Mouse (Mus musculus): ENCODE data around the gene Pde5a. TPM values are rescaled to one million over a fixed set of nuclear protein-coding genes. Genes with fewer than 3 reads are reported as not detected.

Pde5a gene
- polyA plus RNA-seq, 1 experiment from 2014 or later: 9.0 TPM

DNA sequence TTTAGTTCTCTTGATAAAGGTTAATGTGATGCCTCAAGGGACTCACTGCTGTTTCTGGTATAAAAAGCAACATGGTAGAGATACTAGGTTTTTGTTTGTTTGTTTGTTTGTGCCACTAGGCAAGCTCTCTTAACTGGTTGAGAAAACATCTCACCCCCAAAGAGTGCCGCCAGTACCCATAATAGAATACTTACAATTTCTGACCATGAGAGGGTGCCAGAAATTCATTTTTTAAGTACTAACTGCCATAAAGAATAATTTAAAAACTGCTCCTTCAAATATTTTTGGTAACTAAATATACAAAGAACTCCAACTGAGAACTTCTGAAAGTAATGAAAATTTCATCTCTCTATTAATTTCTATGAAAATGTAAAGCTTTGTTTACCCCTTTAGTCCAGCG, 131.1 kb downstream of the Pde5a start:
- H3K9me3 ChIP-seq (ENCODE audit: control insufficient read depth, low read length): no peaks in the 10 kb centered on the region
- H3K4me2 ChIP-seq (ENCODE audit: low read depth, low read length): no peak overlapping the region
- H3K36me3 ChIP-seq (ENCODE audit: control insufficient read depth, insufficient read depth, low read length): no peaks in the 10 kb centered on the region
- no peak overlapping the region for H3K4me3 ChIP-seq (ENCODE audit: low read length)
- WGBS: 61% methylated on average over 2 of the region's 2 CpGs
- no peak overlapping the region for H3K27ac ChIP-seq (ENCODE audit: low read length)
- H3K27me3 ChIP-seq (replicated peaks; ENCODE audit: control insufficient read depth, insufficient read depth, low read length): no peaks in the 10 kb centered on the region
- no peak for ATAC-seq
- no peaks in the 10 kb centered on the region; the same call in 1 of the 2 replicates for H3K4me1 ChIP-seq (ENCODE audit: control insufficient read depth, insufficient read depth, low read length)
- no peak overlapping the region for H3K9ac ChIP-seq (ENCODE audit: low read depth, low read length)

DNA sequence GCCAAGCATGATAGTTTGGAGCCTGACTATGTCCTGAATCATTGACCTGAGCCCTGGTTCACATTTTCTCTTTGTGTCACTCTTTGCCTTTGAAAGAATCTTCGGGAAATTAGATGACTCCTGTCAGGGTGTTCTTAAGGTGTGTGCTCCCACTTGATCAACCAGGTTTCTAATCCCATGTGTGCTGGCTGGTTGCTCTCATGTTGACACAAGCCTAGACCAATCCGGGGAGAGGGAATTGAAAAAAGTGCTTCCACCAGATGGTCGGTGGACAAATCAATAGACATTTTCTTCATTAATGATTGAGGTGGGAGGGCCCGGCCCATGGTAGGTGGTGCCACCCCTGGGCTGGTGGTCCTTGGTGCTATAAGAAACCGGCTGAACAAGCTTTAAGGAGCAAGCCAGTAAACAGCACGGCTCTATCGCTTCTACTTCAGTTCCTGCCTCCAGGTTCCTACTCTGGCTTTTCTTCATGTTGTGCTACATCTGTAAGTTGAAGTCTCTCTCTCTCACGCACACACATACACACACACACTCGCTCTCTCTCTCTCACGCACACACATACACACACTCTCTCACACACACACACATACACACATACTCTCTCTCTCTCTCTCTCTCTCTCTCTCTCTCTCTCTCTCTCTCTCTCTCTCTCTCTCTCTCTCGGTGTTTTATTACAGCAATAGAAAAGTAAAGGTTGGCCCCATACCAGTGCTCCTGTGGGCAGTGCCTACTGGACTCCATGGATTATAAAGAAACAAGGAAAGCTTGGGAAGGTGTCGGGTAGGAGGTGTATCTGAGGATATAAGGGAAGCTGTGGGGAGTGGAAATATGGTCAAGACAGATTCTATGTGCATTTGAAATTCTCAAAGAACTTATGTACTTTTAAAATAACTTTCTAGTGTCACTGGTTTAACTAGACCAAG, 132.1 kb downstream of the Pde5a start:
- Histone ChIP-seq H3K4me2 (ENCODE audit: low read depth, low read length) (no peak overlapping the region), H3K36me3 (ENCODE audit: control insufficient read depth, insufficient read depth, low read length) (no peaks in the 10 kb centered on the region), H3K4me1 (ENCODE audit: control insufficient read depth, insufficient read depth, low read length) (no peaks in the 10 kb centered on the region; the same call in 1 of the 2 replicates), H3K27ac (ENCODE audit: low read length) (no peak overlapping the region), H3K27me3 (replicated peaks; ENCODE audit: control insufficient read depth, insufficient read depth, low read length) (no peaks in the 10 kb centered on the region), H3K9ac (ENCODE audit: low read depth, low read length) (no peak overlapping the region), H3K9me3 (ENCODE audit: control insufficient read depth, low read length) (no peaks in the 10 kb centered on the region), H3K4me3 (ENCODE audit: low read length) (no peak overlapping the region)
- peak; percentile 65 for ATAC-seq
- 77% methylated on average over 12 of the region's 12 CpGs for WGBS

DNA sequence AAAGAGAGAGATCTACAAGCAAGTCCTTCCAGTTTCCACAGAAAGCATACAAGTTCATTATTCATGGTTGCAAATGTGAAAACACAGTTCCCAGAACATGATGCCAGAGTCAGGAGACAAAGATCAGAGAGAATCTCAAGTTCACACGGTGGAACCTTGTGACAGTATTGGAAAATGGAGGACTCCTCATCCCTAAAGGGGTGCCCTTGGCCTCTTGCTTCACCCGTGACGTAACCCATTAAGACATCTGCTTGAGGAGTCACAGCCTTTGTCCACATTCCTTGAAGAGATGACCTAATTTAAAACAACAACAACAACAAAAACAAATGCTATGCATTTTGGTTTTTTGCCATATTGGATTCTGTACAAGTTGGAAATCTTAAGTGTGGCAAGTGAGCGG, 136.3 kb downstream of the Pde5a start:
- Histone ChIP-seq H3K27ac (ENCODE audit: low read length) (no peak overlapping the region), H3K4me3 (ENCODE audit: low read length) (no peak overlapping the region), H3K4me2 (ENCODE audit: low read depth, low read length) (no peak overlapping the region), H3K27me3 (replicated peaks; ENCODE audit: control insufficient read depth, insufficient read depth, low read length) (no peaks in the 10 kb centered on the region), H3K36me3 (ENCODE audit: control insufficient read depth, insufficient read depth, low read length) (no peaks in the 10 kb centered on the region), H3K4me1 (ENCODE audit: control insufficient read depth, insufficient read depth, low read length) (no peaks in the 10 kb centered on the region; the same call in 1 of the 2 replicates), H3K9ac (ENCODE audit: low read depth, low read length) (no peak overlapping the region), H3K9me3 (ENCODE audit: control insufficient read depth, low read length) (no peaks in the 10 kb centered on the region)
- no peak for ATAC-seq
- WGBS: 83% methylated on average over 4 of the region's 4 CpGs

GRCm38 (mm10) chr3:122868270-122868669, 139.5 kb downstream of the Pde5a start:
- 95% methylated on average over 1 of the region's 1 CpGs for WGBS
- no peaks in the 10 kb centered on the region for H3K36me3 ChIP-seq (ENCODE audit: control insufficient read depth, insufficient read depth, low read length)
- ATAC-seq: no peak

DNA sequence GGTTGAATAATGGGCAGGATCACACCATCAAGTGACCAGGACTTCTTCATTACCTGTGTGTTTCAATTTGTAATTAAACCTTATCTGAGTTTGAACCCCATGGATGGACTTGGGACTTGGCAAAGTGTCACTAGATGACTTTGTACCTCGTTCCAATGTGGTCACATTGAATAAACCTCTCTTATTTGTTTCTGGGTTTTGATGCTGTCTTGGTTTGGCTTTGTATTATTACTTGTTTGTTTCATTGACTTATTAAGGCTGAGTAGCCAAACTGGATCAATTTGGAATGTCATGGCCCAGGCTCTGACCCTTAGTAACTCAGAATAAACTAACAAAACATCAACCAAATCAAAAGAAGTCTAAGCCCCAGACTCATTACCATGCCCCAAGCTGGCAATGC, 142.8 kb downstream of the Pde5a start:
- Histone ChIP-seq H3K36me3 (ENCODE audit: control insufficient read depth, insufficient read depth, low read length) (no peaks in the 10 kb centered on the region), H3K4me1 (ENCODE audit: control insufficient read depth, insufficient read depth, low read length) (0 out of 2 replicates have a peak, but pooled peaks cover 2% of the 10 kb centered on the region), H3K9ac (ENCODE audit: low read depth, low read length) (no peak overlapping the region), H3K27ac (ENCODE audit: low read length) (no peak overlapping the region), H3K4me3 (ENCODE audit: low read length) (no peak overlapping the region), H3K27me3 (replicated peaks; ENCODE audit: control insufficient read depth, insufficient read depth, low read length) (no peaks in the 10 kb centered on the region), H3K4me2 (ENCODE audit: low read depth, low read length) (no peak overlapping the region), H3K9me3 (ENCODE audit: control insufficient read depth, low read length) (no peaks in the 10 kb centered on the region)
- ATAC-seq: no peak
- 73% methylated on average over 1 of the region's 1 CpGs for WGBS

More at GRCm38 (mm10) chr3:122868270-122868669, 139.5 kb downstream of the Pde5a start:
- H3K9me3 ChIP-seq (ENCODE audit: control insufficient read depth, low read length): no peaks in the 10 kb centered on the region
- H3K27me3 ChIP-seq (replicated peaks; ENCODE audit: control insufficient read depth, insufficient read depth, low read length): no peaks in the 10 kb centered on the region
- no peak overlapping the region for H3K4me3 ChIP-seq (ENCODE audit: low read length)
- H3K27ac ChIP-seq (ENCODE audit: low read length): no peak overlapping the region
- no peak overlapping the region for H3K4me2 ChIP-seq (ENCODE audit: low read depth, low read length)
- H3K4me1 ChIP-seq (ENCODE audit: control insufficient read depth, insufficient read depth, low read length): no peaks in the 10 kb centered on the region
- no peak overlapping the region for H3K9ac ChIP-seq (ENCODE audit: low read depth, low read length)

DNA sequence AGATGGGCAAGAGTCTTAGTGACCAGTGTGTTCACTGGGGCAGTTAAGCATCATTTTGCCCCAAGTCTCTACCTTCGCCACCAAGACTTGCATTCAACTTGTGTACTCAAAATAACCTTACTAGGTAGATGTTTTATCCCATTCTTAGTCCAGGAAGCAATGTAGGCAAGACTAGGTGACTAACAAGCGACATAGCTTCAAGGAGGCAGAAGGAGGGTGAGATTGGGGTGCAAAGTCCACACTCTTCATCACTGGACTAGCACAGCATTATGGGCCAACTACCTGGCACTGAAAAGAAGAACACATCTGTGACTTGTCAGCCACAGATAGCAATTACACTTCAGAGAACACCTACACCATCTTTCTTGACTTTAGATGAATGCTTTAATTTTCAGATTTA, 148.1 kb downstream of the Pde5a start:
- peak; percentile 37 for ATAC-seq
- H3K4me1 ChIP-seq (ENCODE audit: control insufficient read depth, insufficient read depth, low read length): peaks cover 15% of the 10 kb centered on the region; the same call in 1 of the 2 replicates
- H3K9me3 ChIP-seq (ENCODE audit: control insufficient read depth, low read length): no peaks in the 10 kb centered on the region
- 79% methylated on average over 2 of the region's 2 CpGs for WGBS
- H3K27me3 ChIP-seq (replicated peaks; ENCODE audit: control insufficient read depth, insufficient read depth, low read length): no peaks in the 10 kb centered on the region
- H3K9ac ChIP-seq (ENCODE audit: low read depth, low read length): no peak overlapping the region
- no peak overlapping the region for H3K4me3 ChIP-seq (ENCODE audit: low read length)
- peak overlapping the region; percentile 55 for H3K27ac ChIP-seq (ENCODE audit: low read length)
- H3K36me3 ChIP-seq (ENCODE audit: control insufficient read depth, insufficient read depth, low read length): no peaks in the 10 kb centered on the region
- no peak overlapping the region for H3K4me2 ChIP-seq (ENCODE audit: low read depth, low read length)

DNA sequence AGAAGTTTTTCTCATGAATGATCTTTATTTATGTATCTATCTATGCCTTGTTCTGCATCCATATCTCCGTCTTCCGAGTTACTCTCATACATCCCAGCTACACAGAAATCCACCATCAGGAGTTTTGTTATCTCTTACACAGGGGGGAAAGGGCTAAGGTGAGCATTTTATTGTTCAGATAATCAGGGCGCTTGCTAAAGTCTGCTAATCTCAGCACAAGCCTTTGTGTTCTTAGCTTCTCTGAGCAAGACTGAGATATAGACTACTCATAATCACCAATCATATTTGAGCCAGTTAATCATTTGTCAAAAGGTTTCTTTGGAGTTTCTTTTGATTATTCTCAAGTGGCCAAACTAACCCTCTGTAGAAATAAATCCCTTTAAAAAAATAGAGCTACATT, 148.8 kb downstream of the Pde5a start:
- Histone ChIP-seq H3K9me3 (ENCODE audit: control insufficient read depth, low read length) (no peaks in the 10 kb centered on the region), H3K4me3 (ENCODE audit: low read length) (no peak overlapping the region), H3K4me2 (ENCODE audit: low read depth, low read length) (no peak overlapping the region), H3K27me3 (replicated peaks; ENCODE audit: control insufficient read depth, insufficient read depth, low read length) (no peaks in the 10 kb centered on the region), H3K36me3 (ENCODE audit: control insufficient read depth, insufficient read depth, low read length) (no peaks in the 10 kb centered on the region), H3K4me1 (ENCODE audit: control insufficient read depth, insufficient read depth, low read length) (peaks cover 15% of the 10 kb centered on the region; the same call in 1 of the 2 replicates), H3K27ac (ENCODE audit: low read length) (no peak overlapping the region), H3K9ac (ENCODE audit: low read depth, low read length) (no peak overlapping the region)
- WGBS: 65% methylated on average over 3 of the region's 3 CpGs
- peak; percentile 89 for ATAC-seq

- H3K27ac ChIP-seq (ENCODE audit: low read length): peak overlapping the region; percentile 84
Observed at GRCm38 (mm10) chr3:122878705-122879315, 150.1 kb downstream of the Pde5a start.

DNA sequence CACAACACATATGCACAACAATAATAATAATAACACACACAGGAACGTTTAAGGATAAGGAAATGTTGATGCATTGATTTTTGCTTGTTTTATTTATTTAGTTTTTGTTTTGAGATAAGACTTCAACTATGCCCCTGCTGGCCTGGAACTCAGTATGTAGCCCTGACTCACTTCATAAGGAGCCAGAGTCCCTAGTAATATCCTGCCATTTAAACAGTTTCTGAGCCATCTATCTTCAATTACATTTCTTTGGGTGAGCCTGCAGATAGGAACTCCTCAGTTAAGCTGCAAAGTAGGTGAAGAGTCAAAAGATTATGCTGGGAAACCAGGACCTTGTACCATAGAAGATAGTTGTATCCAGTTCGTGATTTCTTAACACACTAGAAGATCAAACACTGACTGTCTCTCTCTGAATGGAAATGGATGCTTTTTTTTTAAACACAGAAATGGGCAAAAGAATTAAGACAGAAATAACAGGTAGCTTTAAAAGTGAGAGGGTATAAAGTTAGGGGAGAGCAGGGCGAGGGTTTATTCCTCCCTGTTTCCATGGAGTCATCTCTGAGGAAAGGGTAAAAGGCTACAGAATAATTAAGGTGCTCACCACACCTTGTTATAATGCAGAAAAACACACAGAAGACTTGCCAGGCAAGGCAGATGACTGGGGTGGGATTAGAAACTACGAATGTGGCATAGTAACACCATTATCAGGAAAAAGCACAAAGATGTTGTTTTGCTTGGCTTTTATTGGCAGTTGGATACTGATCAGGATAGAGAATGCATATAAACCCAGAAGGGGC, 159.0 kb downstream of the Pde5a start:
- 53% methylated on average over 4 of the region's 4 CpGs for WGBS
- Histone ChIP-seq H3K27ac (ENCODE audit: low read length) (peak overlapping the region; percentile 71), H3K27me3 (replicated peaks; ENCODE audit: control insufficient read depth, insufficient read depth, low read length) (no peaks in the 10 kb centered on the region), H3K9ac (ENCODE audit: low read depth, low read length) (no peak overlapping the region), H3K4me3 (ENCODE audit: low read length) (no peak overlapping the region), H3K4me2 (ENCODE audit: low read depth, low read length) (no peak overlapping the region), H3K36me3 (ENCODE audit: control insufficient read depth, insufficient read depth, low read length) (no peaks in the 10 kb centered on the region), H3K9me3 (ENCODE audit: control insufficient read depth, low read length) (no peaks in the 10 kb centered on the region), H3K4me1 (ENCODE audit: control insufficient read depth, insufficient read depth, low read length) (no peaks in the 10 kb centered on the region)
- peak; percentile 71 for ATAC-seq

More at GRCm38 (mm10) chr3:122878705-122879315, 150.1 kb downstream of the Pde5a start:
- H3K4me1 ChIP-seq (ENCODE audit: control insufficient read depth, insufficient read depth, low read length): peaks cover 15% of the 10 kb centered on the region; the same call in 1 of the 2 replicates
- H3K9me3 ChIP-seq (ENCODE audit: control insufficient read depth, low read length): no peaks in the 10 kb centered on the region
- 60% methylated on average over 8 of the region's 8 CpGs for WGBS
- H3K36me3 ChIP-seq (ENCODE audit: control insufficient read depth, insufficient read depth, low read length): no peaks in the 10 kb centered on the region
- H3K9ac ChIP-seq (ENCODE audit: low read depth, low read length): no peak overlapping the region
- no peaks in the 10 kb centered on the region for H3K27me3 ChIP-seq (replicated peaks; ENCODE audit: control insufficient read depth, insufficient read depth, low read length)
- no peak overlapping the region for H3K4me3 ChIP-seq (ENCODE audit: low read length)
- ATAC-seq: peak; percentile 83
- H3K4me2 ChIP-seq (ENCODE audit: low read depth, low read length): 0 out of 2 replicates have a peak overlapping the region, but pooled peaks have one; percentile 5

Data from intestine, embryonic 16.5 days (tissue).